Mouse (Mus musculus): Measurements from ENCODE around the gene Sh3pxd2a. TPM values are rescaled to one million over a fixed set of nuclear protein-coding genes. Genes with fewer than 3 reads are reported as not detected.

Gene Sh3pxd2a
- total and polyA plus RNA-seq, 3 experiments = 1.3 to 4.6 (median 3.2) TPM

GRCm38 (mm10) chr19:47512794-47513617 is 48.8 kb upstream of the Sh3pxd2a start:
- Histone ChIP-seq H3K4me3 (replicated peaks in 1 of 3; ENCODE audit: low read depth in 2 of 3, low read length in 2 of 3, poor library complexity in 1 of 3) (no peak overlapping the region), H3K36me3 (replicated peaks in 1 of 2; ENCODE audit: control insufficient read depth in 1 of 2, insufficient read depth in 1 of 2, low read length in 1 of 2) (peaks cover 40 to 81% of the 10 kb centered on the region in 2 experiments), H3K79me2 (replicated peaks; ENCODE audit: control insufficient read depth, extremely low read depth, insufficient read depth, poor library complexity, severe bottlenecking) (no peaks in the 10 kb centered on the region), H3K4me2 (ENCODE audit: insufficient read depth, low read depth, poor library complexity, severe bottlenecking) (no peak overlapping the region), H3K9me3 (replicated peaks; ENCODE audit: low read length) (no peaks in the 10 kb centered on the region), H3K9ac (ENCODE audit: insufficient read depth, low read depth) (no peak overlapping the region), H3K27me3 (replicated peaks) (no peaks in the 10 kb centered on the region), H3K4me1 (ENCODE audit: control insufficient read depth in 1 of 2, insufficient read depth in 2 of 2) (peaks cover 14 to 28% of the 10 kb centered on the region in 2 experiments), H3K27ac (ENCODE audit: insufficient read depth, low read depth) (no peak overlapping the region)
- no peak for DNase-seq (ENCODE audit: extremely low read depth)
- in situ Hi-C loops (cut with MboI; ENCODE audit: low pct_ligation_motif_present, low pct_unique_long_range_greater_than_20kb, low sequenced_read_pairs) = loop anchor here (10.0 kb wide), 1 partner anchor 282 kb away; no protein-coding TSS in a partner anchor
- TF ChIP-seq KAT2A (IDR thresholded peaks at IDR 0.05; ENCODE audit: insufficient replicate concordance, low read length) = no peak
- no peak for TF ChIP-seq ZMIZ1 (IDR thresholded peaks at IDR 0.05; ENCODE audit: low read depth, low read length)
- TF ChIP-seq RAD21 (IDR thresholded peaks at IDR 0.05; ENCODE audit: low read depth, low read length) = no peak
- dilution Hi-C loops (cut with MboI; ENCODE audit: extremely low pct_ligation_motif_present, extremely low pct_unique_long_range_greater_than_20kb, low sequenced_read_pairs) = no loop called here

- DNase-seq (ENCODE audit: extremely low read depth) = no peak
- Histone ChIP-seq H3K9ac (ENCODE audit: insufficient read depth, low read depth) (no peak overlapping the region), H3K4me1 (ENCODE audit: control insufficient read depth in 1 of 2, insufficient read depth in 2 of 2) (peaks cover 16 to 36% of the 10 kb centered on the region in 2 experiments), H3K36me3 (replicated peaks in 1 of 2; ENCODE audit: control insufficient read depth in 1 of 2, insufficient read depth in 1 of 2, low read length in 1 of 2) (peaks cover 40 to 80% of the 10 kb centered on the region in 2 experiments), H3K79me2 (replicated peaks; ENCODE audit: control insufficient read depth, extremely low read depth, insufficient read depth, poor library complexity, severe bottlenecking) (no peaks in the 10 kb centered on the region), H3K4me2 (ENCODE audit: insufficient read depth, low read depth, poor library complexity, severe bottlenecking) (no peak overlapping the region), H3K9me3 (replicated peaks; ENCODE audit: low read length) (no peaks in the 10 kb centered on the region), H3K27ac (ENCODE audit: insufficient read depth, low read depth) (no peak overlapping the region), H3K4me3 (replicated peaks in 1 of 3; ENCODE audit: low read depth in 2 of 3, low read length in 2 of 3, poor library complexity in 1 of 3) (no peak overlapping the region), H3K27me3 (replicated peaks) (no peaks in the 10 kb centered on the region)
- in situ Hi-C loops (cut with MboI; ENCODE audit: low pct_ligation_motif_present, low pct_unique_long_range_greater_than_20kb, low sequenced_read_pairs) (loop anchor here (10.0 kb wide), 1 partner anchor 283 kb away; no protein-coding TSS in a partner anchor), dilution Hi-C loops (cut with MboI; ENCODE audit: extremely low pct_ligation_motif_present, extremely low pct_unique_long_range_greater_than_20kb, low sequenced_read_pairs) (no loop called here)
- TF ChIP-seq GABPA (IDR thresholded peaks at IDR 0.05; ENCODE audit: insufficient replicate concordance, low read depth, low read length) = no peak
- TF ChIP-seq JUN (IDR thresholded peaks at IDR 0.05; ENCODE audit: insufficient read depth, low read depth, low read length) = no peak
- no peak for TF ChIP-seq KAT2A (IDR thresholded peaks at IDR 0.05; ENCODE audit: insufficient replicate concordance, low read length)
- no peak for TF ChIP-seq ZNF384 (IDR thresholded peaks at IDR 0.05; ENCODE audit: low read depth, low read length)
- no peak for TF ChIP-seq TBP (conservative IDR thresholded peaks at IDR 0.05; ENCODE audit: low read depth, low read length)
- no peak for TF ChIP-seq E2F4 (IDR thresholded peaks at IDR 0.05; ENCODE audit: insufficient replicate concordance, low read depth, low read length)
- TF ChIP-seq UBTF (IDR thresholded peaks at IDR 0.05; ENCODE audit: low read depth, low read length) = no peak
- TF ChIP-seq MAFK (IDR thresholded peaks at IDR 0.05; ENCODE audit: insufficient replicate concordance, low read length) = no peak
- no peak for TF ChIP-seq USF1 (IDR thresholded peaks at IDR 0.05; ENCODE audit: low read depth, low read length)
- no peak for TF ChIP-seq RAD21 (IDR thresholded peaks at IDR 0.05; ENCODE audit: low read depth, low read length)
- no peak for TF ChIP-seq SMC3 (IDR thresholded peaks at IDR 0.05; ENCODE audit: low read depth, low read length)
- TF ChIP-seq SIN3A (IDR thresholded peaks at IDR 0.05; ENCODE audit: low read length) = no peak
- no peak for TF ChIP-seq ZMIZ1 (IDR thresholded peaks at IDR 0.05; ENCODE audit: low read depth, low read length)
- no peak for TF ChIP-seq CHD1 (IDR thresholded peaks at IDR 0.05; ENCODE audit: low read depth, low read length)
- TF ChIP-seq NRF1 (IDR thresholded peaks at IDR 0.05; ENCODE audit: low read depth, low read length) = no peak
- no peak for TF ChIP-seq CTCF (conservative IDR thresholded peaks at IDR 0.05 in 1 of 2, IDR thresholded peaks at IDR 0.05 in 1 of 2; ENCODE audit: low read depth in 2 of 2, low read length in 2 of 2)
- TF ChIP-seq BHLHE40 (IDR thresholded peaks at IDR 0.05; ENCODE audit: low read depth, low read length) = no peak
- no peak for TF ChIP-seq POLR2A (IDR thresholded peaks at IDR 0.05; ENCODE audit: low read depth, low read length)
- TF ChIP-seq ELF1 (IDR thresholded peaks at IDR 0.05; ENCODE audit: low read depth, low read length) = no peak
- no peak for TF ChIP-seq POLR2AphosphoS2 (IDR thresholded peaks at IDR 0.05; ENCODE audit: low read depth, low read length)
Observed at GRCm38 (mm10) chr19:47511958-47512357, 47.8 kb upstream of the Sh3pxd2a start.

Data from CH12.LX (cell line).